Mouse (Mus musculus) right cerebral cortex, postnatal 4 days (tissue): ENCODE measurements around the gene Gm8220.
"Not testable (repeated sequence)": the region's sequence is repeated elsewhere in the genome, so short reads cannot be mapped to it uniquely, and the experiment has no call there.

Source experiments
- DNase-seq: peaks from one replicate; pipeline ENCODE4 v3.0.0-alpha.2; 2022

Gm8220 gene

DNA sequence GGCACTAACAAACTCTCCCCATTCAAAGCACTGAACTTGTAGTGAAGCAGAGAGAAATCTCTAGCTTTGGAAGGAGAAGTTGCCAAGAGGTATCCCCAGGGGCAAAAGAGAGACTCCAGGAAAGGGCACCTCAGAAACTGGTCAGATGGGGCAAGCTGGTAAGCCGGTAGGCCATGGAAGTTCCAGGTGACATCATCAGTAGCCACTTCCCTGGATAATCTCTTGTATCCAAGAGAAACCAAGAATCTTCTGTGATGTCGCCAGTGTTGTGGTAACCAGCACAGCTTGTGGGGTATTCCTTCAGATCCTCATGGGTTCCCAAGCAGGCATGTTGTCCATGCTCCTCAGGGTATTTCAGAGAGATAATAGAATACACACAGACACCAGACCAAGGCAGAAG, at the start of gene Gm8220:
Gene Gm8220, plus strand, starts transcription at position 301 of the 400 bp plus-strand sequence.
- DNase-seq = not testable (repeated sequence)

DNA sequence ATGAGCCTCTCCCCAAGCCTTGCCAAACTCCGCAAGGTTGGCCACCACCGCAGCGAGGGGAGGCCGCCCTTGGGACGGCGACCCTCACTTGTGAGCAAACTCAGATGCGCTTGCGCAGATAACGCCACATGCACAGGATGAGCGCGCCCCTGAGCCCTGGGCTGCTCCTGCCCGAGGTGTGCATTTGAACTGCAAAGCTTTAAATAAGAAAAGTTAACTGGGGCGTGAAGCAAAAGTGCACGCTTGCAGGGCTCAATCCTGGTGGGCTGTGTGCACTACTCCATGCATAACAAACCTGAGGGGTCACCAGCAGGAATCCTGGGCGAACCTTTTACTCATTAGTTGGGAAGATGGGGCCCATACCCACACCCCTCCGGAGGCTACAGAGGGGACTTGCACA, 37.3 kb upstream of the Gm8220 start:
- no peak for DNase-seq

DNA sequence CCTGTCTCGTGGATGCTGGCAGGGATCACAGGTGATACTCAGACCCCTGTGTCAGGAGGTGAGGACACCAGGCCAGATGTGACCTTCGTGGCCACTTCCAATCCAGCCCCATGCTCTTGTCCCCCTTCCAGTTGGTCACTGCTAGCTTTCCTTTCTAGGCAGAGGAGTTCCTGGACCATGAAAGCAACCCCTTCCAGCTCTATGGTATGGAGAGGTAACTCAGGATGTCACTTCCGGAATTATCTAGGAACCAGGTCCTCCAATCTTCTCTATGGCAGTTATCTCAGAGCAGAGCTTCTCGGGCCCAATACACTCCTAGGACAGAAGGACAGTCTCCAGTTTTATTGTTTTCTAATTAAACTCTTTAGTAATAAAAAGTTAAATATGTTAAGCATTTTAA, 26.7 kb downstream of the Gm8220 start:
- not testable (repeated sequence) for DNase-seq

DNA sequence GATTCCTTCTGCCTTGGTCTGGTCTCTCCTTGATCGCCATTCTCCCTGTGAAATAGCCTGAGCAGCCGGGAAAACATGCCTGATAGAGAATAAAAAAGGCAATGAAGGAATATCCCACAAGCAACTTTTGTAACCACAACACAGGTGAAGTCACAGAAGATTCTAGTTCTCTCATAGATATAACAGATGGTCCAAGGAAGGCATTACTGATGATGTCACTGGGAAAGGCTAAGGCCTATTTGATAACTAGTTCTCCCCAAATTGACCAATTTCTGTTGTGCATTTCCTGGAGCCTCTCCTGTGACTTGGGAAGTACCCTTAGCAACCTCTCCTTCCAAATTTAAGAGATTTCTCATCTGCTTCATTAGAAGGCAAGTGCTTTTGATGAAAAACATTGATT, 53.1 kb downstream of the Gm8220 start, which contains the start of gene Gm5930:
Gene Gm5930, minus strand, starts transcription at position 101 of the 400 bp plus-strand sequence.
- not testable (repeated sequence) for DNase-seq
